Mouse (Mus musculus): ENCODE results near the gene 4930404N11Rik. TPM values are rescaled to one million over a fixed set of nuclear protein-coding genes. Genes with fewer than 3 reads are reported as not detected.

Gene 4930404N11Rik
- polyA plus RNA-seq, 1 experiment from 2014 or later = 0.45 TPM

- DNase-seq (ENCODE audit: low spot score) (no peak), ATAC-seq (replicated peaks; ENCODE audit: low FRiP score, low read depth) (no peak)
- Histone ChIP-seq H3K4me1 (replicated peaks; ENCODE audit: insufficient read depth, low read length) (peaks cover 18% of the 10 kb centered on the region), H3K9me3 (replicated peaks; ENCODE audit: low read length) (no peaks in the 10 kb centered on the region), H3K27me3 (ENCODE audit: insufficient read depth, low read length) (no peaks in the 10 kb centered on the region), H3K27ac (peak overlapping the region; percentile 84), H3K4me2 (ENCODE audit: low read length) (no peak overlapping the region), H3K4me3 (replicated peaks; ENCODE audit: low read depth, low read length) (no peak overlapping the region), H3K36me3 (ENCODE audit: insufficient read depth, low read length) (peaks cover 39% of the 10 kb centered on the region), H3K9ac (ENCODE audit: low read depth, low read length) (no peak overlapping the region; the same call in 1 of the 2 replicates)
- no peak for TF ChIP-seq CTCF (IDR thresholded peaks at IDR 0.05; ENCODE audit: low read depth)
- WGBS = 5% methylated on average over 2 of the region's 2 CpGs
These were observed 37.7 kb downstream of the 4930404N11Rik start for GRCm38 (mm10) chr10:81327959-81328358.

- Histone ChIP-seq H3K27ac (peak overlapping the region; percentile 84), H3K27me3 (ENCODE audit: insufficient read depth, low read length) (no peaks in the 10 kb centered on the region), H3K9me3 (replicated peaks; ENCODE audit: low read length) (no peaks in the 10 kb centered on the region), H3K4me1 (replicated peaks; ENCODE audit: insufficient read depth, low read length) (peaks cover 15% of the 10 kb centered on the region), H3K4me3 (replicated peaks; ENCODE audit: low read depth, low read length) (no peak overlapping the region), H3K4me2 (ENCODE audit: low read length) (no peak overlapping the region), H3K9ac (ENCODE audit: low read depth, low read length) (no peak overlapping the region), H3K36me3 (ENCODE audit: insufficient read depth, low read length) (peaks cover 45% of the 10 kb centered on the region)
- TF ChIP-seq CTCF (IDR thresholded peaks at IDR 0.05; ENCODE audit: low read depth) = no peak
- 68% methylated on average over 6 of the region's 6 CpGs for WGBS
- ATAC-seq (replicated peaks; ENCODE audit: low FRiP score, low read depth) = no peak
- DNase-seq (ENCODE audit: low spot score) = peak; percentile 41
These were observed 38.8 kb downstream of the 4930404N11Rik start for GRCm38 (mm10) chr10:81326858-81327257.

GRCm38 (mm10) chr10:81325781-81326180 lies 39.8 kb downstream of the 4930404N11Rik start:
- 84% methylated on average over 18 of the region's 18 CpGs for WGBS
- DNase-seq (ENCODE audit: low spot score) (no peak), ATAC-seq (replicated peaks; ENCODE audit: low FRiP score, low read depth) (no peak)
- TF ChIP-seq CTCF (IDR thresholded peaks at IDR 0.05; ENCODE audit: low read depth) = no peak
- H3K27ac ChIP-seq = 0 out of 2 replicates have a peak overlapping the region, but pooled peaks have one; percentile 70
- H3K4me3 ChIP-seq (replicated peaks; ENCODE audit: low read depth, low read length) = no peak overlapping the region
- no peaks in the 10 kb centered on the region for H3K9me3 ChIP-seq (replicated peaks; ENCODE audit: low read length)
- no peaks in the 10 kb centered on the region for H3K27me3 ChIP-seq (ENCODE audit: insufficient read depth, low read length)
- H3K36me3 ChIP-seq (ENCODE audit: insufficient read depth, low read length) = peaks cover 45% of the 10 kb centered on the region
- no peak overlapping the region for H3K9ac ChIP-seq (ENCODE audit: low read depth, low read length)
- H3K4me2 ChIP-seq (ENCODE audit: low read length) = no peak overlapping the region
- peaks cover 15% of the 10 kb centered on the region for H3K4me1 ChIP-seq (replicated peaks; ENCODE audit: insufficient read depth, low read length)

- ATAC-seq (replicated peaks; ENCODE audit: low FRiP score, low read depth) = no peak
- no peak overlapping the region for H3K27ac ChIP-seq
- WGBS = 84% methylated on average over 21 of the region's 21 CpGs
- H3K9ac ChIP-seq (ENCODE audit: low read depth, low read length) = no peak overlapping the region
- no peak for TF ChIP-seq CTCF (IDR thresholded peaks at IDR 0.05; ENCODE audit: low read depth)
- no peaks in the 10 kb centered on the region for H3K9me3 ChIP-seq (replicated peaks; ENCODE audit: low read length)
- peaks cover 14% of the 10 kb centered on the region for H3K4me1 ChIP-seq (replicated peaks; ENCODE audit: insufficient read depth, low read length)
- DNase-seq (ENCODE audit: low spot score) = no peak
- no peaks in the 10 kb centered on the region for H3K27me3 ChIP-seq (ENCODE audit: insufficient read depth, low read length)
- no peak overlapping the region for H3K4me3 ChIP-seq (replicated peaks; ENCODE audit: low read depth, low read length)
- H3K36me3 ChIP-seq (ENCODE audit: insufficient read depth, low read length) = peaks cover 45% of the 10 kb centered on the region
- no peak overlapping the region for H3K4me2 ChIP-seq (ENCODE audit: low read length)
These were observed 40.4 kb downstream of the 4930404N11Rik start for GRCm38 (mm10) chr10:81325176-81325575.

GRCm38 (mm10) chr10:81323791-81324530 lies 41.7 kb downstream of the 4930404N11Rik start:
- Histone ChIP-seq H3K4me3 (replicated peaks; ENCODE audit: low read depth, low read length) (no peak overlapping the region), H3K4me1 (replicated peaks; ENCODE audit: insufficient read depth, low read length) (peaks cover 12% of the 10 kb centered on the region), H3K27ac (no peak overlapping the region), H3K4me2 (ENCODE audit: low read length) (no peak overlapping the region), H3K36me3 (ENCODE audit: insufficient read depth, low read length) (peaks cover 45% of the 10 kb centered on the region), H3K9ac (ENCODE audit: low read depth, low read length) (no peak overlapping the region), H3K27me3 (ENCODE audit: insufficient read depth, low read length) (no peaks in the 10 kb centered on the region), H3K9me3 (replicated peaks; ENCODE audit: low read length) (no peaks in the 10 kb centered on the region)
- 92% methylated on average over 18 of the region's 18 CpGs for WGBS
- TF ChIP-seq CTCF (IDR thresholded peaks at IDR 0.05; ENCODE audit: low read depth) = no peak
- DNase-seq (ENCODE audit: low spot score) (no peak), ATAC-seq (replicated peaks; ENCODE audit: low FRiP score, low read depth) (no peak)

- DNase-seq (ENCODE audit: low spot score) = no peak
- H3K4me3 ChIP-seq (replicated peaks; ENCODE audit: low read depth, low read length) = no peak overlapping the region
- H3K4me1 ChIP-seq (replicated peaks; ENCODE audit: insufficient read depth, low read length) = peaks cover 11% of the 10 kb centered on the region
- peaks cover 48% of the 10 kb centered on the region for H3K36me3 ChIP-seq (ENCODE audit: insufficient read depth, low read length)
- TF ChIP-seq CTCF (IDR thresholded peaks at IDR 0.05; ENCODE audit: low read depth) = no peak
- no peak overlapping the region for H3K9ac ChIP-seq (ENCODE audit: low read depth, low read length)
- H3K9me3 ChIP-seq (replicated peaks; ENCODE audit: low read length) = no peaks in the 10 kb centered on the region
- no peaks in the 10 kb centered on the region for H3K27me3 ChIP-seq (ENCODE audit: insufficient read depth, low read length)
- 91% methylated on average over 23 of the region's 23 CpGs for WGBS
- H3K4me2 ChIP-seq (ENCODE audit: low read length) = no peak overlapping the region
- ATAC-seq (replicated peaks; ENCODE audit: low FRiP score, low read depth) = no peak
- no peak overlapping the region for H3K27ac ChIP-seq
These were observed 42.4 kb downstream of the 4930404N11Rik start for GRCm38 (mm10) chr10:81323141-81323775.
